Mouse (Mus musculus): Measurements from ENCODE around the gene Cpxm2. TPM values are rescaled to one million over a fixed set of nuclear protein-coding genes. Genes with fewer than 3 reads are reported as not detected.

The Cpxm2 gene
- 0.17 and 0.34 TPM in 2 replicates for polyA plus RNA-seq (2015; fragmentation: Nextera tagmentation; extraction: Ambion mirVana)

DNA sequence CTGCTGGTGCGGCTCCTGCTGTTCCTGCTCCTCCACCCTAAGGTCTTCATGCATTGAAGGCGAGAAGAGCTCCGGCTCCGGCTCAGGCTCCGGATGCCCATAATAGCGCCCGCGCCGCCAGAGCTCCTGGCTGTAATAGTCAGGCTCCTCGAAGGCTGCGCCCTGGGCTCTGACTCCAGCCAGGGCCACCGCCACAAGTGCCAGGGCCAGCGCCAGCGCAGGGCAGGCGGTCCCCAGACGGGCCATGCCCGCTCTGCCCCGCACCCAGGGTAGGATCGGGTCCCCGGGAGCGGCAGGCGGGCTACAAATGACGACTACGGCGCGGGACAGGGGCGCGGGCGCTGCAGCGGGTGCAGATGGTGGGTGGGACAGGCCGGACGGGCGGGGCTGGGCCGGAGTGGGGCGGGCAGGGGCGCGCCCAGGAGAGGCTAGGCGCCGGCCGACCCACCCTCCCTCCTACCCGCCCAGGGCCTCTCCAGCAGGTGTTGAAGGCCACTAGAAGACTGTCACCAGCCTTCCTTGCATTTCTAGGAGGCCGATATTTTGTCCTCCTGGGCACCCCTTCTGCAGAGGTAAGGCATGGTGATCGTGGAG lies at the start of gene Cpxm2:
Gene Cpxm2, minus strand, starts transcription at position 372 of the 594 bp plus-strand sequence.
- no peaks in the 10 kb centered on the region for H3K9me3 ChIP-seq
- peak within 1 kb of the TSS; percentile 71 for H3K4me2 ChIP-seq
- peak within 1 kb of the TSS; percentile 64 for H3K9ac ChIP-seq
- H3K27me3 ChIP-seq (replicated peaks) = peaks cover 64% of the 10 kb centered on the region
- no peaks in the 10 kb centered on the region for H3K36me3 ChIP-seq
- H3K4me3 ChIP-seq = peak within 1 kb of the TSS; percentile 49
- H3K27ac ChIP-seq (replicated peaks) = no peak within 1 kb of the TSS
- no peak for ATAC-seq (ENCODE audit: extremely low read depth, insufficient number of reproducible peaks, low FRiP score, low TSS enrichment)
- 2% methylated on average over 35 of the region's 43 CpGs for WGBS
- H3K4me1 ChIP-seq = peaks cover 11% of the 10 kb centered on the region

DNA sequence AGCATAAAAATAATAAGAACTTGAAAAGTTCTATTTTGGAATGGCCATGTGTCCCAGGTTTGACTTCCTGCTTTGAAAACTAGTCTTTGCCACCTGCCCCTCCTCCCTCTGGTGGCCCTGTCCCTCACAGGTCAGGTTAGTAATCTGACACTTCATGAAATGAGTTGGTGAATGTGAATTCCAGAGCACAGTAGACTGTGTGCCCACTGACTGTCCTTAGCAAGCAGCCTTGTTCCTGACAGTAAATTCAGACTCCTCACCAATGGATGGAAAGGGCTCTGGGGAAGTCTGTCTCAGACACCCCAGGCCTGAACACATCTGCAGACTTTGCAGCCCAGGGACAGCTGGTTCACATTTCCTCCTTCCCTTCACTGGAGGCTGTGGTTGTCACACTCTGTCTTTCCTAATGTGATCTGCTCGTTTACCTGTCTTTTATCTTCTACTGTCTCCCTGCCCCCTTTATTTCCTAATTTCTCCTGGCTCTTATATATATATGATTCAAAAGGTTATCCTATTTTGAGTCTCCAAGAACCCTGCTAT lies 49.6 kb upstream of the Cpxm2 start:
- 22% methylated on average over 1 of the region's 1 CpGs for WGBS
- no peak for ATAC-seq (ENCODE audit: extremely low read depth, insufficient number of reproducible peaks, low FRiP score, low TSS enrichment)
- Histone ChIP-seq H3K4me2 (no peak overlapping the region), H3K27me3 (replicated peaks) (peaks cover 8% of the 10 kb centered on the region; the same call in 1 of the 2 replicates), H3K4me3 (no peak overlapping the region), H3K4me1 (peaks cover 3% of the 10 kb centered on the region; the same call in 1 of the 2 replicates), H3K36me3 (no peaks in the 10 kb centered on the region), H3K9ac (no peak overlapping the region), H3K9me3 (no peaks in the 10 kb centered on the region), H3K27ac (replicated peaks) (no peak overlapping the region)

DNA sequence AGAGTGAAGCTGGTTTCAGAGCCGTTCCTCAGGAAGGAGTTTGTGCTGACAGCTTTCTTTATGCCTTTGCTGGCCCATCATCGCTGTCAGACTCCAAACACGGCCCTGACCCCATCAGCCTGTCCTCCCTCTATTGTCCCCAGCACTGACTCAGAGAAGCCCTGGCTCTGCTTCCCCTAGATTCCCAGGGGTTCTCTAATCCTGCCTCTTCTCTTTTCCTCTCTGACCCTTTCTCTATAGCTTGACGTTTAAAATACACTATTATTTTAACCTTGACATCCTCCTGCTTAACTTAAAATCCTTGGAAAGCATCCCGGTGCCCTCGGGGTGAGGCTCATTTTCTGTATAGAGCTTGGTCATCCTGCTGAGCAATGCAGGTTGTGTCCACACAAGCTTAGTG lies 45.1 kb upstream of the Cpxm2 start:
- no peaks in the 10 kb centered on the region for H3K9me3 ChIP-seq
- ATAC-seq (ENCODE audit: extremely low read depth, insufficient number of reproducible peaks, low FRiP score, low TSS enrichment) = no peak
- H3K9ac ChIP-seq = no peak overlapping the region
- H3K4me1 ChIP-seq = peaks cover 3% of the 10 kb centered on the region; the same call in 1 of the 2 replicates
- no peaks in the 10 kb centered on the region for H3K36me3 ChIP-seq
- H3K27ac ChIP-seq (replicated peaks) = no peak overlapping the region
- no peak overlapping the region for H3K4me3 ChIP-seq
- 0 out of 2 replicates have a peak, but pooled peaks cover 7% of the 10 kb centered on the region for H3K27me3 ChIP-seq (replicated peaks)
- WGBS = 40% methylated on average over 6 of the region's 6 CpGs
- H3K4me2 ChIP-seq = no peak overlapping the region

DNA sequence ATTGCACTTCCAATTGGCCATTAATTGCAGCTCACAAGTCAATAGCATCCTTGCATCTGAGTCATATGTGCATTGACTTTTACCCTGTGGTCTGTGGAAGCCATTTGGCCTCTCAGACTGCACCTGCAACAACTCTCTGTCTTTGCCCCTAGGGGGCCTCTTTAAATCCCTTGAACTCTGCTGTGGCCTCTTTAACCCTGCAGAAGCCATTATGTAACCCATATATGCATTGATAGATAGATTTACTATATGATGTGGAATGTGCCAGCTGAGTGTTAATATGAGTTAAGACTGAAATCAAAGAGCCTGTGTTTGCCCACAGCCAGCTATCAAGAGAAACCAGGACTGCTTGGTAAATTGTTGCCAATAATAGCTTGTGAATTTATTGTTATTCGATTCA lies 44.3 kb upstream of the Cpxm2 start:
- Histone ChIP-seq H3K4me1 (no peaks in the 10 kb centered on the region), H3K9me3 (no peaks in the 10 kb centered on the region), H3K27me3 (replicated peaks) (0 out of 2 replicates have a peak, but pooled peaks cover 7% of the 10 kb centered on the region), H3K36me3 (no peaks in the 10 kb centered on the region), H3K9ac (no peak overlapping the region), H3K27ac (replicated peaks) (no peak overlapping the region), H3K4me2 (no peak overlapping the region), H3K4me3 (no peak overlapping the region)
- ATAC-seq (ENCODE audit: extremely low read depth, insufficient number of reproducible peaks, low FRiP score, low TSS enrichment) = no peak
- 75% methylated on average over 1 of the region's 1 CpGs for WGBS

DNA sequence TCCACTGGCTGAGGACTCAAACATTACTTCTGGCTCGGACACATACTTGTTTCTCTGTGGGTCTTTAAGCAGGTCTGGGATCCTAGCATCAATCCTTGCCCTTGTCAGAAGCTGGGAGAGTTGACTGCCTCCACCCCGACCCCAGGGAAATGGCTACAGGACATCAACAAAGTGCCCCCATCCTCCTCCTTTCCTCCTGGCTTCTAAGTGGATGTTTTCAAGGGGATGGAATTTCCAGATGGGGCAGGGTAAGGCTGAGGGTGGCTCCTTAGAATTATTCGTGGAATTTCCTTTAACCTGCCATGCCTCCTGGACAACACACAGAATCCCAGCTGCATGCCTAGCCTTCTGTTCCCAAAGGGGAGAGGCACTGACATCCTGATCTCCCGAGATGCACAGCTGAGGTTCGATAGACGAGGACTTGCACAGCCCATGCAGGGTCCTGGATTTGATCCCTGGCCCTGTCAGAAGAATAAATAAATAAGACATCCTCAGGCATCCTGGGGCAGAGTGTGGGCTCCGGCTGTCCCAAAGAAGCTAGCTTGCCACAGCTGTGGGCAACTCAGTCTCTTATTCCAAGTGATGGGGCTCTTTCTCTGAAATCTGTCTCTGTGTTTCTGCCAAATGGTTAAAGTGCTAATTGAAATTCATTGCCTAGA lies 43.4 kb upstream of the Cpxm2 start:
- no peak overlapping the region for H3K4me2 ChIP-seq
- no peak overlapping the region for H3K9ac ChIP-seq
- no peaks in the 10 kb centered on the region for H3K9me3 ChIP-seq
- no peak overlapping the region for H3K27ac ChIP-seq (replicated peaks)
- no peak overlapping the region for H3K4me3 ChIP-seq
- no peak for ATAC-seq (ENCODE audit: extremely low read depth, insufficient number of reproducible peaks, low FRiP score, low TSS enrichment)
- no peaks in the 10 kb centered on the region for H3K4me1 ChIP-seq
- H3K36me3 ChIP-seq = no peaks in the 10 kb centered on the region
- 36% methylated on average over 7 of the region's 7 CpGs for WGBS
- 0 out of 2 replicates have a peak, but pooled peaks cover 7% of the 10 kb centered on the region for H3K27me3 ChIP-seq (replicated peaks)

DNA sequence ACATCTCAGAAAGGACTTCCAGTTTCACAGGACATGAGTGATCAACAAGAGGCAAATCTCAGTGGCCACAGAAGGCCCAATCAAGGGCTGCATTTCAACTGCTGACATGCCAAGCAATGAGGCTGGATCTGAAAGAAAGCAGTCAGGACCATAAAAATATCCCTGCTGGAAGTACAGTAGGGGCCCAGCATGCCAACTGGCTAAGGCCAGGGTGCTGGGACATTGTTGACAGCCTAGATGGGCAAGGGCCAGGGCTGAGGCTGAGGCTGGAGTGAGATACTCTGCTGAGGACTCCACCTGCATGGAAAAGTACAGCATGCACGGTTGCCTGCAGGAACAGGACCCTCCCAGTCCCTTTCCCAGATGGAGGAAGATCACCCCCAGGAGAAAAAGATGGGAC lies 42.0 kb upstream of the Cpxm2 start:
- no peak for ATAC-seq (ENCODE audit: extremely low read depth, insufficient number of reproducible peaks, low FRiP score, low TSS enrichment)
- H3K9me3 ChIP-seq = no peaks in the 10 kb centered on the region
- H3K9ac ChIP-seq = no peak overlapping the region
- H3K27ac ChIP-seq (replicated peaks) = no peak overlapping the region
- 0 out of 2 replicates have a peak, but pooled peaks cover 7% of the 10 kb centered on the region for H3K27me3 ChIP-seq (replicated peaks)
- no peaks in the 10 kb centered on the region for H3K36me3 ChIP-seq
- H3K4me2 ChIP-seq = no peak overlapping the region
- H3K4me1 ChIP-seq = no peaks in the 10 kb centered on the region
- no peak overlapping the region for H3K4me3 ChIP-seq
- 67% methylated on average over 1 of the region's 1 CpGs for WGBS

DNA sequence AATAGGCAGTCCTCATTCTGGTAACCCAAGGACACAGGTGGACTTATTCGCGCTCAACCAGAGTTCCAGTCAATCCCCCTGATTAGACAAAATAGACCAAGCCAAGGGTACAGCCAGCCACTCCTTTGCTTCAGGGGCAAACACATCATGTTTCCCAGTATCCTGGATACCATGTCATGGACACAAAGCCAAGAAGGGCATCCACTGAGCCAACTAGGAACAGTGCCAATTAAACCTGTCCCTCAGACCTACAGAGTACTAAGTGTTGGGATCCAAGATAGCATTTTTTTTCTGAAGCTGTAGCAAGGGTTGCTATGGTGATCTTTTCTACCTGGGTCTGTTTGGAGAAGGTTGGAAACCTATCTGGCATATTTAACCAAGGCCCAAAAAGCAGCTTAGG lies 39.1 kb upstream of the Cpxm2 start:
- ATAC-seq (ENCODE audit: extremely low read depth, insufficient number of reproducible peaks, low FRiP score, low TSS enrichment) = no peak
- Histone ChIP-seq H3K4me1 (no peaks in the 10 kb centered on the region), H3K9me3 (no peaks in the 10 kb centered on the region), H3K36me3 (no peaks in the 10 kb centered on the region), H3K4me2 (no peak overlapping the region), H3K9ac (no peak overlapping the region), H3K27ac (replicated peaks) (no peak overlapping the region), H3K4me3 (no peak overlapping the region), H3K27me3 (replicated peaks) (peaks cover 11% of the 10 kb centered on the region; the same call in 1 of the 2 replicates)
- 86% methylated on average over 2 of the region's 2 CpGs for WGBS

DNA sequence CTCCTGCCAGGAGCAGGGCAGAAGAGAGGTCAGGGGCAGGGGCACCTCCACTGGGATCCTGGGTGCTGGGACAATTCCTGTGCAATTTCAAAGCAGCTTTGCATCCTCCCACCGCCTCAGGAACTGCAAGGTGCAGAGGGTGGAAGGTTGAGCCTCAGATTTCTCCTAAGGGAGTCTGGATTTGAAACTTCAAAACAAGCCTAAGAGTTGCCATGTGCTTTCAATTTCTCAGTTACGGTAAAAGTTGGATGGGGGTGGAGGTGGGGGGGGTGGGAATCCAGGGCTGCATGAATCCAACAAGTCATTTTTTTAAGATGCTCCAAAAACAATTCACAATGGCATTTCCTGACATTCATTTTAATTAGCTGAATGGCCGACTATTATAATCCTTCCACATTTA lies 32.9 kb upstream of the Cpxm2 start:
- WGBS = 59% methylated on average over 3 of the region's 3 CpGs
- ATAC-seq (ENCODE audit: extremely low read depth, insufficient number of reproducible peaks, low FRiP score, low TSS enrichment) = no peak
- Histone ChIP-seq H3K27me3 (replicated peaks) (peaks cover 6% of the 10 kb centered on the region), H3K4me2 (no peak overlapping the region), H3K36me3 (no peaks in the 10 kb centered on the region), H3K4me1 (no peaks in the 10 kb centered on the region), H3K27ac (replicated peaks) (no peak overlapping the region), H3K9me3 (no peaks in the 10 kb centered on the region), H3K4me3 (no peak overlapping the region), H3K9ac (no peak overlapping the region)

DNA sequence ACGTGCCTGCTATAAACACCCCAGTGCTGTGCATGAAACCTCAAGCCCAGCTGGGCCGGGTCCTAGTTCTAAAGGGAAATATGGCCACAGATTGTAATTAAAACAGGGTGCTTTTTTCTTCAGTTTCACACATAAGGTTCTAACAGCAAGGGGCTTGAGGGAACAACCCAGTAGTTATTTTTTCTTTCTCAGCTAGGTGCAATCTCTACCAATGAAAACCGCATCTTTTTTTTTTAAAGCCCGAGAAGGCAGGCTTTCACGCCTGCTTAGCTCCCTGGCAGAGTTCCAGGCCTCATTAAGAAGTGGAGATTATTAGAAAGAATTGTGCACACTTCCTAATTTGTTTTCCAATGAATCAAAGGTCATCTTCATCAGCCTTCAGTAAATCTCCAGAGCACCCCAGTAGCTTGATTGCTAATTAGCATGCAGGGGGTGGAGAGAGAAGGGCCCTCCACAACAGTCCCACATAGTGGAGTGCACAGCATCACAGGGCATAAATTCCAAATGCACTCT lies 29.4 kb upstream of the Cpxm2 start:
- no peak for ATAC-seq (ENCODE audit: extremely low read depth, insufficient number of reproducible peaks, low FRiP score, low TSS enrichment)

DNA sequence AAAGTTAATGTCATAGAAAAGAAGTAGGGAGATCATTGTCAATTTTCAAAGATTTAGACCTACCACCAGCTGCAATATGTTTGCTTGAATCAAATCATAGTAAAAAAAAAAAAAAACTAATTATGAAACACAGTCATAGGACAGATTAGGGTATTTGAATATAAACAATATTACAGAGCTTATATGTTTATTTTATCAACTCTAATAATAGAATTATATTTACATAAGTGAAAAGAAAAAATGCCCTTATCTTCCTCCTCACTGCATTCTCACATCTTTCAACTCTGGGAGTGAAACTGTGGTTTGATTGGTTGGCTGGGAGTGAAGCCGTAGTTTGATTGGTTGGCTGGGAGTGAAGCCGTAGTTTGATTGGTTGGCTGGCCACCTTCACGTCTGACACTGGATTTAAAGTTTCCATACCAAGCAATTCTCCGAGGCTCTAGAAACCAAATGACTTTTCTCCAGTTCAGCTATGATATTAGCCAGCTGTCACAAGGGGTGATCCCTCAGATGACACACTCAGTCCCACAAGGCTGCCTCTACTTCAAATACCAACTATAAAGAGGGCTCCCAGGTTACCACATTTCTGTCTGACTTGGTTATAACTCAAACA lies 27.2 kb upstream of the Cpxm2 start:
- Histone ChIP-seq H3K4me1 (no peaks in the 10 kb centered on the region), H3K36me3 (no peaks in the 10 kb centered on the region), H3K9ac (no peak overlapping the region), H3K27me3 (replicated peaks) (no peaks in the 10 kb centered on the region), H3K9me3 (no peaks in the 10 kb centered on the region), H3K4me3 (no peak overlapping the region), H3K4me2 (no peak overlapping the region), H3K27ac (replicated peaks) (no peak overlapping the region)
- no peak for ATAC-seq (ENCODE audit: extremely low read depth, insufficient number of reproducible peaks, low FRiP score, low TSS enrichment)
- 77% methylated on average over 4 of the region's 4 CpGs for WGBS

More for the DNA sequence above, 29.4 kb upstream of the Cpxm2 start:
- H3K9ac ChIP-seq = no peak overlapping the region
- H3K27me3 ChIP-seq (replicated peaks) = no peaks in the 10 kb centered on the region; the same call in none of the 2 replicates
- no peak overlapping the region for H3K4me3 ChIP-seq
- no peak overlapping the region for H3K4me2 ChIP-seq
- no peaks in the 10 kb centered on the region for H3K4me1 ChIP-seq
- no peak overlapping the region for H3K27ac ChIP-seq (replicated peaks)
- 54% methylated on average over 5 of the region's 5 CpGs for WGBS
- no peaks in the 10 kb centered on the region for H3K36me3 ChIP-seq
- H3K9me3 ChIP-seq = no peaks in the 10 kb centered on the region

DNA sequence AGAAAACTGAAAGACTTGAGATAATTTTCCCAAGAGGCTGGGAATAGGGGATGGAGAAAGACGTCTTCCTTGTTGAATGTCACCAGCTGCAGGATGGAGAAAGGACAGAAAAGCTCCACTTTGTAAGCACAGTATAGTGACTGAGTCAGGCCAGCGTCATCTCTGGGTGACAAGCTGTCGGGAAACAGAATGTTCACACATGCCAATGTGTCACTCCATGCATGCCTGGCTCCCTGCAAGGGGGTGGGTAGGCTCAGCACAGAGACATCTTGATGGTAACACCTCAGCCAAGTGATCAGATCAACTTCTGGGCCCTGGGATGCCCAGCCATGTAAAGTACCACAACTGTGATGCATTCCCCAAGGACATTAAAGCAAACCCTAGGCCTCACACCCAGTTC lies 26.5 kb upstream of the Cpxm2 start:
- Histone ChIP-seq H3K27me3 (replicated peaks) (no peaks in the 10 kb centered on the region), H3K4me3 (no peak overlapping the region), H3K9me3 (no peaks in the 10 kb centered on the region), H3K27ac (replicated peaks) (no peak overlapping the region), H3K36me3 (no peaks in the 10 kb centered on the region), H3K4me2 (no peak overlapping the region), H3K4me1 (no peaks in the 10 kb centered on the region), H3K9ac (no peak overlapping the region)
- ATAC-seq (ENCODE audit: extremely low read depth, insufficient number of reproducible peaks, low FRiP score, low TSS enrichment) = no peak
- WGBS = 52% methylated on average over 3 of the region's 3 CpGs

All from heart, embryonic 13.5 days (tissue).